Mouse (Mus musculus) forebrain, embryonic 11.5 days (tissue): ENCODE measurements around the gene Plcb2. TPM values are rescaled to one million over a fixed set of nuclear protein-coding genes. Genes with fewer than 3 reads are reported as not detected.

Experiments
- ATAC-seq: fragments of 200-750 bp; cut with Nextera tagmentation; replicated peaks from 2 replicates; pipeline ENCODE4 v1.8.0; 2017; ENCODE audit warnings: moderate TSS enrichment; ENCODE audit not compliant: low FRiP score
- DNase-seq: peaks from one replicate; pipeline ENCODE4 v3.0.0-alpha.2; 2017; ENCODE audit warnings: low spot score
- H3K27ac ChIP-seq: fragments of 300-500 bp; sonication (generic); 2 replicates; pipeline ENCODE4 v1.5.1; 2014; ENCODE audit warnings: low read depth, low read length
- H3K27me3 ChIP-seq: fragments of 300-500 bp; sonication (generic); 2 replicates; pipeline ENCODE4 v1.6.1; 2014; ENCODE audit warnings: mild to moderate bottlenecking, low read length, mixed read lengths; ENCODE audit not compliant: control insufficient read depth, insufficient read depth
- H3K36me3 ChIP-seq: fragments of 300-500 bp; sonication (generic); 2 replicates; pipeline ENCODE4 v1.6.1; 2014; ENCODE audit warnings: mild to moderate bottlenecking, low read length, moderate library complexity, mixed read lengths; ENCODE audit not compliant: control insufficient read depth, insufficient read depth
- H3K4me1 ChIP-seq: fragments of 300-500 bp; sonication (generic); replicated peaks from 2 replicates; pipeline ENCODE4 v1.6.1; 2014; ENCODE audit warnings: low read length, mixed read lengths; ENCODE audit not compliant: control insufficient read depth, insufficient read depth
- H3K4me2 ChIP-seq: fragments of 300-500 bp; sonication (generic); 2 replicates; pipeline ENCODE4 v1.6.1; 2014; ENCODE audit warnings: low read depth, mild to moderate bottlenecking, low read length, moderate library complexity, mixed read lengths; ENCODE audit not compliant: severe bottlenecking
- H3K4me3 ChIP-seq: fragments of 300-500 bp; sonication (generic); 2 replicates; pipeline ENCODE4 v1.5.1; 2014; ENCODE audit warnings: low read depth, low read length
- H3K9ac ChIP-seq: fragments of 300-500 bp; sonication (generic); 2 replicates; pipeline ENCODE4 v1.6.1; 2014; ENCODE audit warnings: low read length
- H3K9me3 ChIP-seq: fragments of 300-500 bp; sonication (generic); 2 replicates; pipeline ENCODE4 v1.6.1; 2016; ENCODE audit warnings: low read length, mixed read lengths; ENCODE audit not compliant: control insufficient read depth
- WGBS: fragments of 180-500 bp; shearing (Covaris S2); extraction: QIAGEN DNeasy Blood & Tissue Kit; methylation state at CpG from one replicate; pipeline ENCODE4 v1.1.7; 2014; 5-methylcytosine and 5-hydroxymethylcytosine counted together
- polyA plus RNA-seq: library from polyadenylated mRNA; unstranded; fragments of >200 nt; fragmentation: Nextera tagmentation; extraction: Ambion mirVana; gene quantifications from 2 replicates; pipeline ENCODE4 v1.2.1, GENCODE M21; 2014

Gene Plcb2
- polyA plus RNA-seq, result 0.33 and 0.45 TPM in 2 replicates

GRCm38 (mm10) chr2:118728337-118728736 is at the start of gene Plcb2:
Gene Plcb2, minus strand, starts transcription at chr2:118728438.
- H3K4me2 ChIP-seq, result no peak within 1 kb of the TSS
- no peak for DNase-seq
- H3K27me3 ChIP-seq, result no peaks in the 10 kb centered on the region; the same call in 1 of the 2 replicates
- no peaks in the 10 kb centered on the region for H3K4me1 ChIP-seq
- H3K9me3 ChIP-seq, result no peaks in the 10 kb centered on the region
- WGBS, result 21% methylated on average over 7 of the region's 7 CpGs
- no peak for ATAC-seq
- H3K27ac ChIP-seq, result no peak within 1 kb of the TSS
- H3K9ac ChIP-seq, result no peak within 1 kb of the TSS
- no peaks in the 10 kb centered on the region for H3K36me3 ChIP-seq
- H3K4me3 ChIP-seq, result no peak within 1 kb of the TSS

GRCm38 (mm10) chr2:118776295-118776694 is 48.1 kb upstream of the Plcb2 start:
- no peak overlapping the region for H3K9ac ChIP-seq
- H3K27ac ChIP-seq, result no peak overlapping the region
- no peak for DNase-seq
- peaks cover 2% of the 10 kb centered on the region; the same call in 1 of the 2 replicates for H3K27me3 ChIP-seq
- H3K4me1 ChIP-seq, result no peaks in the 10 kb centered on the region; the same call in 1 of the 2 replicates
- no peaks in the 10 kb centered on the region for H3K9me3 ChIP-seq
- H3K4me2 ChIP-seq, result no peak overlapping the region
- H3K4me3 ChIP-seq, result no peak overlapping the region
- 91% methylated on average over 2 of the region's 2 CpGs for WGBS
- no peaks in the 10 kb centered on the region for H3K36me3 ChIP-seq
- ATAC-seq, result no peak

- H3K4me3 ChIP-seq, result no peak overlapping the region
- H3K9me3 ChIP-seq, result no peaks in the 10 kb centered on the region
- DNase-seq, result no peak
- H3K27me3 ChIP-seq, result peaks cover 2% of the 10 kb centered on the region; the same call in 1 of the 2 replicates
- no peak overlapping the region for H3K27ac ChIP-seq
- 62% methylated on average over 3 of the region's 4 CpGs for WGBS
- H3K36me3 ChIP-seq, result no peaks in the 10 kb centered on the region
- H3K9ac ChIP-seq, result no peak overlapping the region
- H3K4me1 ChIP-seq, result no peaks in the 10 kb centered on the region; the same call in 1 of the 2 replicates
- H3K4me2 ChIP-seq, result no peak overlapping the region
- no peak for ATAC-seq
Measured at GRCm38 (mm10) chr2:118775846-118776245, 47.6 kb upstream of the Plcb2 start.

- H3K36me3 ChIP-seq, result no peaks in the 10 kb centered on the region
- H3K27me3 ChIP-seq, result peaks cover 2% of the 10 kb centered on the region; the same call in 1 of the 2 replicates
- no peak overlapping the region for H3K27ac ChIP-seq
- H3K9me3 ChIP-seq, result no peaks in the 10 kb centered on the region
- DNase-seq (no peak), ATAC-seq (no peak)
- no peaks in the 10 kb centered on the region; the same call in 1 of the 2 replicates for H3K4me1 ChIP-seq
- 88% methylated on average over 1 of the region's 1 CpGs for WGBS
- no peak overlapping the region for H3K9ac ChIP-seq
- H3K4me2 ChIP-seq, result no peak overlapping the region
- no peak overlapping the region for H3K4me3 ChIP-seq
Measured at GRCm38 (mm10) chr2:118775396-118775795, 47.2 kb upstream of the Plcb2 start.

- no peak overlapping the region for H3K9ac ChIP-seq
- DNase-seq, result no peak
- no peaks in the 10 kb centered on the region for H3K36me3 ChIP-seq
- WGBS, result 92% methylated on average over 2 of the region's 2 CpGs
- ATAC-seq, result no peak
- H3K4me2 ChIP-seq, result no peak overlapping the region
- H3K9me3 ChIP-seq, result no peaks in the 10 kb centered on the region
- no peaks in the 10 kb centered on the region for H3K27me3 ChIP-seq
- no peak overlapping the region for H3K27ac ChIP-seq
- H3K4me3 ChIP-seq, result no peak overlapping the region
- H3K4me1 ChIP-seq, result no peaks in the 10 kb centered on the region; the same call in 1 of the 2 replicates
Measured at GRCm38 (mm10) chr2:118774536-118774935, 46.3 kb upstream of the Plcb2 start.

GRCm38 (mm10) chr2:118772158-118772874 is 44.1 kb upstream of the Plcb2 start, which contains the start of gene Phgr1:
Gene Phgr1, plus strand, starts transcription at chr2:118772769.
- H3K4me2 ChIP-seq, result no peak within 1 kb of the TSS
- H3K27me3 ChIP-seq, result no peaks in the 10 kb centered on the region
- H3K36me3 ChIP-seq, result no peaks in the 10 kb centered on the region
- no peaks in the 10 kb centered on the region for H3K9me3 ChIP-seq
- no peak within 1 kb of the TSS for H3K4me3 ChIP-seq
- DNase-seq, result no peak
- H3K4me1 ChIP-seq, result no peaks in the 10 kb centered on the region
- WGBS, result 85% methylated on average over 6 of the region's 6 CpGs
- no peak for ATAC-seq
- no peak within 1 kb of the TSS for H3K9ac ChIP-seq
- H3K27ac ChIP-seq, result no peak within 1 kb of the TSS

GRCm38 (mm10) chr2:118766041-118767033 is 38.1 kb upstream of the Plcb2 start:
- H3K36me3 ChIP-seq, result no peaks in the 10 kb centered on the region
- DNase-seq, result no peak
- no peak overlapping the region for H3K4me3 ChIP-seq
- WGBS, result 76% methylated on average over 10 of the region's 10 CpGs
- H3K27ac ChIP-seq, result no peak overlapping the region
- peaks cover 20% of the 10 kb centered on the region for H3K4me1 ChIP-seq
- H3K9me3 ChIP-seq, result no peaks in the 10 kb centered on the region
- no peak for ATAC-seq
- H3K9ac ChIP-seq, result no peak overlapping the region
- H3K4me2 ChIP-seq, result no peak overlapping the region
- peaks cover 5% of the 10 kb centered on the region for H3K27me3 ChIP-seq

- 87% methylated on average over 5 of the region's 5 CpGs for WGBS
- Histone ChIP-seq H3K27me3 (peaks cover 7% of the 10 kb centered on the region), H3K36me3 (no peaks in the 10 kb centered on the region), H3K27ac (no peak overlapping the region), H3K4me1 (peaks cover 25% of the 10 kb centered on the region), H3K4me3 (no peak overlapping the region), H3K9ac (no peak overlapping the region), H3K9me3 (no peaks in the 10 kb centered on the region), H3K4me2 (no peak overlapping the region)
- ATAC-seq, result no peak
- DNase-seq, result no peak
Measured at GRCm38 (mm10) chr2:118764875-118765274, 36.6 kb upstream of the Plcb2 start.
